Mouse (Mus musculus) kidney, adult 8-10 months (tissue): ENCODE data around the gene Olfr309.
"Not testable (repeated sequence)": the region's sequence is repeated elsewhere in the genome, so short reads cannot be mapped to it uniquely, and the experiment has no call there.

Source experiments
- DNase-seq, 2 experiments: peaks; one replicate each; pipeline ENCODE4 v3.0.0; 2022

The Olfr309 gene

GRCm38 (mm10) chr7:86313608-86314007 lies at the start of gene Olfr309:
Olfr309 (minus strand) TSS chr7:86313708.
- DNase-seq: no peak

- not testable (repeated sequence) for DNase-seq
These were observed 32.8 kb upstream of the Olfr309 start for GRCm38 (mm10) chr7:86346296-86346695.

GRCm38 (mm10) chr7:86344253-86344652 lies 30.7 kb upstream of the Olfr309 start:
- DNase-seq: no peak

GRCm38 (mm10) chr7:86342881-86343565 lies 29.5 kb upstream of the Olfr309 start:
- DNase-seq: no peak

GRCm38 (mm10) chr7:86337486-86337885 lies 24.0 kb upstream of the Olfr309 start, which contains the start of gene Olfr307:
Olfr307 (minus strand) TSS chr7:86337586.
- DNase-seq: no peak

- no peak for DNase-seq
These were observed 12.0 kb upstream of the Olfr309 start, which contains the start of gene Olfr308 for GRCm38 (mm10) chr7:86325530-86325929. Olfr308 (minus strand) TSS chr7:86325630.

- DNase-seq: no peak
These were observed 7.8 kb upstream of the Olfr309 start for GRCm38 (mm10) chr7:86321323-86321722.

GRCm38 (mm10) chr7:86277072-86277471 lies 36.4 kb downstream of the Olfr309 start, which contains the start of gene Olfr310:
Olfr310 (minus strand) TSS chr7:86277172.
- DNase-seq: no peak
